Mouse (Mus musculus) retina, embryonic 14.5 days (tissue): ENCODE data around the gene Rhox1.
"Not testable (repeated sequence)": the region's sequence is repeated elsewhere in the genome, so short reads cannot be mapped to it uniquely, and the experiment has no call there.

Experiments
- DNase-seq: peaks from one replicate; pipeline ENCODE4 v3.0.0-alpha.2; 2015; ENCODE audit warnings: low spot score

Gene Rhox1

DNA sequence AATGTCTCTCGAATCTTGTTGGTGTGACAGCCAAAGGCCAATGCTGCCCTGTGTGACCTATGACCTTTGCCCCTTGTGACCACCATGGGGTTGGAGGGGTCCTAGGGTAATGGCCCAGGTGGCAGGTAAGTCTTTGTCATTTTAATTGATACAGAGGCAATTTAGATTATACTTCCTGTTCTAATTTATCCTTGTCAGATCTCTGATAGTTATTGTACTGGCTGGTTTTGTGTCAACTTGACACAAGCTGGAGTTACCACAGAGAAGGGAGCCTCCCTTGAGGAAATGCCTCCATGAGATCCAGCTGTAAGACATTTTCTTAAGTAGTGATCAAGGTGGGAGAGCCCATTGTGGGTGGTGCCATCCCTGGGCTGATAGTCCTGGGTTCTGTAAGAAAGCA is at the start of gene Rhox1:
TSS of gene Rhox1 (minus strand) at position 101 of the 400 bp plus-strand sequence.
- not testable (repeated sequence) for DNase-seq

DNA sequence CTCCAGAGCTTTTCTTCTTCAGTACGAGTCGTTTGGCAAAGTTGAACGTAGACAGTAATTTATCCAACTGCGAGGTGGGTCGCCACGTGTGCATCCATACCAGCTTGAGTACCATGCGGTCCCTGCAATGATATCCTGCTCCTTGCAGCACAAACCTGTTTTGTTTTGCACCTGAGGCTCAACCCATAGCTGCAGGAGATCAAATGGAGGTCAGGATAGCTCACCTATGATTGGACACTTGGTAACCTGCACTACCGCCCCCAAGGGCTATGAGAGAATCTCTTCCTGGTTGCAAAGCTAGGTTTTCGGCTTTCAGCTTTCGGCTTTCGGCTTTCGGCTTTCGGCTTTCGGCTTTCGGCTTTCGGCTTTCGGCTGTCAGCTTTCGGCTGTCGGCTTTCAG is 43.0 kb upstream of the Rhox1 start, which contains the start of gene Rhox4a:
TSS of gene Rhox4a (plus strand) at position 301 of the 400 bp plus-strand sequence.
- not testable (repeated sequence) for DNase-seq

DNA sequence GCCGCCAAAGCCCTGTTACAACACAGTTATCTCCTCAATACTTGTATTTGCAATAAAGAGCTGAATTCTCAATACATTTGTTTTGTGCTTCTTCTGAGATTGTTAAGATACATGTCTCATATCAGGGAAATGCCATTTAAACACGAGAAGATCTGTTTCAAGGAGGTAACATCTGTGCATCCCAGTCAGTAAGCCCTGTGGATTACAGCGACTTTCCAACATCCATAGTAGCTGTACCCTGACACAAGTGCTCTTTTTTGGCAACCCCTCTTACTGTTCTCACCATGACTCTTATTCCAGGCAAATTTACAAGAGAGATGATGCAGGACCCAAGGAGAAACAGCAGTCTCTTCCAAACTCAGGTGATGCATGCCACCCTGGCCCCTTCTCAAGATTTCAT is 27.6 kb upstream of the Rhox1 start, which contains the start of gene Rhox3a:
TSS of gene Rhox3a (plus strand) at position 301 of the 400 bp plus-strand sequence.
- DNase-seq, result not testable (repeated sequence)

DNA sequence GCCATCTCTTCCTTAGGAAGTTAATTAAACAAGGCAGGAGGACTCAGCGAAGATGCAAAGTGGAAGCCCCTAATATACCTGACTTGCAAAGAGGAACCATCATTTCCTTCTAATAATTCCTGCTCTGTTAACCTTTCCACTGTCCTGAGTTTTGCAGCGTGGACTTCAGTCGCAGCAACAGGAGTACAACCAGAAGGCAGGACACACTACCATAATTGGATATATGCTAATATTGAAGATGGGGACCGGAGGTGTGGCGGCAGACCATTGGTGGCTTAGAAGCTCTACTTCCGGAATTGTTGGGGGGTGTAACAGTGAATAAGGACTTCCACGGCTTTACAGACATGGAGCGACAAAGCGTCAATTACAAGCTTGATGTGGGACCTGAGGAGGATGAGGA is 22.6 kb upstream of the Rhox1 start, which contains the start of gene Rhox2a:
TSS of gene Rhox2a (plus strand) at position 301 of the 400 bp plus-strand sequence.
- DNase-seq, result not testable (repeated sequence)

DNA sequence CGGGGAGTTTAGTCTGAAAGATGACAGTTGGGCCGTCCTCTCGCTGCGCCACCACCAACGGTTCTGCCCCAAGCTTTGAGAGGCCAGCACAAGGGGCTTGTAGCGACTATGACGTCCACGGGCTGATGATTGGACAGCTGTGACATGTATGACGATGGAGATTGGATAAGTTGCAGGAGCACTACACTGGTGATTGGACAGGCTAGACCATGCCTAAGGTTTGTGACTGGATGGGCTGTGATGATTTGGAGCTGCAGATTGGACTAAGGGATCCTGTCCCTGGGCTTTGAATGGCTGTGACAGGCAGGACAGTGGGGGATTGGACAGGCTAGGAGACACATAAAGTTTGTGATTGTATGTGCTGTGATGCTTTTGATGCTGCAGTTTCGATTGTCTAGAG is 11.1 kb downstream of the Rhox1 start, which contains the start of gene Gm9:
TSS of gene Gm9 (minus strand) at position 101 of the 400 bp plus-strand sequence.
- DNase-seq, result no peak

DNA sequence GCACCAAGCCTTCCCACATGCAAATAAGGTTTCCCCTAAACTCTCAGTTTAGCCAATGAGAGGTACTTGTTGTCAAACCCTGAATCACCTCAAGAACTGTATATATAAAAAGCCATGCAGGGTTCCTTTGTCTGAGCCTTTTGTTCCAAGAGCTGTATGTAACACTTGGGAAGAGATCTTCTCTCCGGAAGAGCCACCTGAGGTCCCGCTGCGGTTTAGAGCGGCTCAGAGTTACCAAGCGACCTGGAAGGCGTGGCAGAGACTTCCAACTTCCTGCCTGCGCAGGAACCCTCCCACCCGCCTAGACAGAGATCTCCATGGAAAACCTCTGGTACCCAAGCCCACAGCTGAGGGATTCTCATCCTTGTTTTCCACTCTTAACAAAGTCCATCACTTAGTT is 23.4 kb downstream of the Rhox1 start:
- DNase-seq, result no peak

DNA sequence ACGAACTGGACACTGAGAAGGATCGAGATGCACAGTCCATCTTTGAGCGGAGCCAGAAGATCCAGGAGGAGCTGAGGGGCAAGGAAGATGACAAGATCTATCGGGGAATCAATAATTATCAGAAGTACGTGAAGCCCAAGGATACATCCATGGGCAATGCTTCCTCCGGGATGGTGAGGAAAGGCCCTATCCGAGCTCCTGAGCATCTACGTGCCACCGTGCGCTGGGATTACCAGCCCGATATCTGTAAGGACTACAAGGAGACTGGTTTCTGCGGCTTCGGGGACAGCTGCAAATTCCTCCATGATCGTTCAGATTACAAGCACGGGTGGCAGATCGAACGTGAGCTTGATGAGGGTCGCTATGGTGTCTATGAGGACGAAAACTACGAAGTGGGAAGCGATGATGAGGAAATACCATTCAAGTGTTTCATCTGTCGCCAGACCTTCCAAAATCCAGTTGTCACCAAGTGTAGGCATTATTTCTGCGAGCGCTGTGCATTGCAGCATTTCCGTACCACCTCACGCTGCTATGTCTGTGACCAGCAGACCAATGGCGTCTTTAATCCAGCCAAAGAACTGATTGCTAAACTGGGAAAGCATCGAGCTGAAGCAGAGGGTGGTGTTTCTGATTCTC is 30.2 kb downstream of the Rhox1 start:
- peak; percentile 24 for DNase-seq

DNA sequence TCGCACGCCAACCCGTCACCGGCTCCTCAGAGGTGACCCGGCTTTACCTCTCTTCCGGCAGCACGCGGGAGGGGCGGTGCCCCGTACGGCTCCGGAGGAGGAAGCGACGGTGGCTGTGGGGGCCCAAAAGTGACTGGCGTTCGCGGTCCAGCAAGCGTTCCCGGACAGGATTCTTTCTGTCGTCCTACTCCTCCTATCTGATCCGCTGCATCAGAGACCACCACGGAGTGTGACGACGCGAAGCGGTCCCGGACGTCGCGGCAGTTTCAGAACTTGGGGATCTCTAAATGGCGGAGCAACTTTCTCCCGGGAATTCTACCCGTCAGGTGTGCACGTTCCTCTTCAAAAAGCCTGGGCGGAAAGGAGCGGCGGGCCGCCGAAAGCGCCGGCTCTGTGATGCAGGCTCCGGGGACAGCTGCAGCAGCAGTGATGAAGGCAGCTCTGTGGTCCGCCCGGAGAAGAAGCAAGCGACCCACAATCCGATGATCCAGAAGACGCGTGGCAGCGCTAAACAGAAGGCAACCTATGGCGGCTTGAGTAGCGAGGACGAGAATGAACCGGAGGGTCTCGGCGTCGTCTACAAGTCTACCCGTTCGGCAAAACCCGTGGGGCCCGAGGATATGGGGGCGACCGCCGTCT is 30.8 kb downstream of the Rhox1 start, which contains the start of the genes Ndufa1 and Rnf113a1:
TSS of gene Ndufa1 (minus strand) at position 59 of the 639 bp plus-strand sequence.
TSS of gene Rnf113a1 (plus strand) at position 141 of the 639 bp plus-strand sequence.
- DNase-seq, result peak; percentile 80

DNA sequence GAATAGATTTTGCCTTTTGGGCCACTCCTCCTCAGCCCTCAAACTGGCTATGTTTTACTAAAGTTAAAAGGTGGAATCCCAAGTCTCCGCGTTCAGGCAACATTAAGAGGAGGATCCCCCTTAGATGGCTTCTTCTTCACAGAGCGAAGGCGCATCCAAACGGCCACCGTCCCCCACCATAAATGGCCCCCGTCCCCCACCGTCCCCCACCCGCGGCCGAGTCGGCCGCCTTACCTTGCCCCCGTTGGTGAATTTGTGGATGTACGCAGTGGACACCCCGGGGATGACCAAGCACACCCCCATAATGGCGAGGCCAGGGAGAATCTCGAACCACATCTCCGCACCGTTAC is 31.3 kb downstream of the Rhox1 start:
- DNase-seq, result no peak

DNA sequence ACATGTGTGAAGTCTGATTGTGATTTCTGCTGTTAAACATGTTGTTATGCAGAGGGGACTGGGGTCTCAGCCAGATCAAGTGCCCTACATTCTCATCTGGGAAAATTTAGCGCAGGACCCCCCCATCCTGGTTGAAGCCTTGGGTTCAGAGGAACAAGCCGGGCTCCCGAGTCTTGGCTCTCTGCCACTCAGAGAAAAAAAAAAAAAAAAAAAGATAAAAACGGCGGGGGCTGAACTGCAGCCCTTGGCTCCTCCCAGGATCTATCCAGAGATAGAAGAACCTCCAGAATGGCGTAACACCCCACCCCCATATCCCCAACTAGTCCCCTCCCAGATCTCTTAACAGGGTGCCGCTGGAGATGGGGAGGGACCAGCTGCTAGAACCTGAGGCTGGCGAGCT is 37.7 kb downstream of the Rhox1 start:
- not testable (repeated sequence) for DNase-seq

DNA sequence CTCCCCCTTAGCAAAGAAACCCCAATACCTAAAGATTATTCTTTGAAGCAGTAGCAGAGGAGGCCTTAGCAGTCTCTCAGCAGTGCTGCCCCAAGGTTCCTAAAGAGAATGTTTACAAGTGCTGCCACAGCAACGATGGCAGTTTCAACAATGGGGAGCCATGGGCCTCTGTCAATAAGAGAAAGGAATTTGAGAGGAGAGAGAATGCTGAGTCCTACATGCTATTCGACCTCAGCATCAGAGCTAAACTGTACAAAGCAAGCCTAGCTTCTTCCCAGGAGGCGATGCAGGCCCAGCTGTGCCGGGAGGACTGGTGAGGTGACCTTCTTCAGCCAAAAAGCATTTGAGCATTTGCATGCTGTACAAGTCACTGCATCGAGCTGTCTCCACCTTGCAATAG is 53.3 kb downstream of the Rhox1 start, which contains the start of gene Akap14:
TSS of gene Akap14 (minus strand) at position 101 of the 400 bp plus-strand sequence.
- no peak for DNase-seq

DNA sequence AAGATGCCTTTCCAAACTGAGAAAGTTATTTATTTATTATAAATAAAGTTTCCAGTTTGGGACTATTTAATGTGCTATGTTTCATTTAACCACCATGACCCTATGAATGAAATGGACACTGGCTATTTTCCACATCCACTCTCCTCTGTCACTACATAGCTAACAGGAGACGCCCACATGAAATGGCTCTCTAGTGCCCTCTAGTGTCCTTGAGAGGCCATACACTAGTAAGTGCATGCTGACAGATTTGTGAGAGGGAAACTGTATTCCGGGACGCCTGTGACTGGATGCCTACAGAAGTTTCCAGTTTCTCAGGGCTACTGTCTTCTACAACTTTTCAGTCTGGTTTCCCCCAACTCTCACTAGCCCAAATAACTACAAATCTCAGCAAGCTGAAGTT is 55.0 kb downstream of the Rhox1 start:
- DNase-seq, result peak; percentile 67
